Mouse (Mus musculus): ENCODE results near the gene Gm12248. TPM values are rescaled to one million over a fixed set of nuclear protein-coding genes. Genes with fewer than 3 reads are reported as not detected.

Gene Gm12248
- total and polyA plus RNA-seq, 3 experiments = not detected

GRCm38 (mm10) chr11:58081716-58082115, 11.2 kb downstream of the Gm12248 start:
- Histone ChIP-seq H3K9ac (ENCODE audit: insufficient read depth, low read depth) (no peak overlapping the region), H3K4me1 (ENCODE audit: control insufficient read depth in 1 of 2, insufficient read depth in 2 of 2) (peaks cover 0 to 16% of the 10 kb centered on the region in 2 experiments; a peak in 2 of 4 replicates), H3K36me3 (replicated peaks in 1 of 2; ENCODE audit: control insufficient read depth in 1 of 2, insufficient read depth in 1 of 2, low read length in 1 of 2) (no peaks in the 10 kb centered on the region), H3K27ac (ENCODE audit: insufficient read depth, low read depth) (no peak overlapping the region), H3K4me3 (replicated peaks in 1 of 3; ENCODE audit: low read depth in 2 of 3, low read length in 2 of 3, poor library complexity in 1 of 3) (no peak overlapping the region), H3K9me3 (replicated peaks; ENCODE audit: low read length) (peaks cover 9% of the 10 kb centered on the region), H3K79me2 (replicated peaks; ENCODE audit: control insufficient read depth, extremely low read depth, insufficient read depth, poor library complexity, severe bottlenecking) (no peaks in the 10 kb centered on the region), H3K27me3 (replicated peaks) (no peaks in the 10 kb centered on the region), H3K4me2 (ENCODE audit: insufficient read depth, low read depth, poor library complexity, severe bottlenecking) (no peak overlapping the region)
- in situ Hi-C loops (cut with MboI; ENCODE audit: low pct_ligation_motif_present, low pct_unique_long_range_greater_than_20kb, low sequenced_read_pairs) (loop anchor here (10.0 kb wide), 1 partner anchor 277 kb away; the partner anchor contains the start of gene Sap30l), dilution Hi-C loops (cut with MboI; ENCODE audit: extremely low pct_ligation_motif_present, extremely low pct_unique_long_range_greater_than_20kb, low sequenced_read_pairs) (no loop called here)
- no peak for DNase-seq (ENCODE audit: extremely low read depth)
- TF ChIP-seq MAFK (IDR thresholded peaks at IDR 0.05; ENCODE audit: insufficient replicate concordance, low read length) = no peak
- peak; percentile 43 for TF ChIP-seq ETS1 (conservative IDR thresholded peaks at IDR 0.05; ENCODE audit: low read depth, low read length)

- Histone ChIP-seq H3K9me3 (replicated peaks; ENCODE audit: low read length) (peaks cover 12% of the 10 kb centered on the region), H3K4me1 (ENCODE audit: control insufficient read depth in 1 of 2, insufficient read depth in 2 of 2) (peaks cover 0 to 7% of the 10 kb centered on the region in 2 experiments; a peak in 1 of 4 replicates), H3K4me3 (replicated peaks in 1 of 3; ENCODE audit: low read depth in 2 of 3, low read length in 2 of 3, poor library complexity in 1 of 3) (no peak overlapping the region), H3K36me3 (replicated peaks in 1 of 2; ENCODE audit: control insufficient read depth in 1 of 2, insufficient read depth in 1 of 2, low read length in 1 of 2) (no peaks in the 10 kb centered on the region), H3K27me3 (replicated peaks) (no peaks in the 10 kb centered on the region), H3K9ac (ENCODE audit: insufficient read depth, low read depth) (no peak overlapping the region), H3K4me2 (ENCODE audit: insufficient read depth, low read depth, poor library complexity, severe bottlenecking) (no peak overlapping the region), H3K27ac (ENCODE audit: insufficient read depth, low read depth) (no peak overlapping the region), H3K79me2 (replicated peaks; ENCODE audit: control insufficient read depth, extremely low read depth, insufficient read depth, poor library complexity, severe bottlenecking) (no peaks in the 10 kb centered on the region)
- no peak for TF ChIP-seq SMC3 (IDR thresholded peaks at IDR 0.05; ENCODE audit: low read depth, low read length)
- no peak for TF ChIP-seq RAD21 (IDR thresholded peaks at IDR 0.05; ENCODE audit: low read depth, low read length)
- TF ChIP-seq ETS1 (conservative IDR thresholded peaks at IDR 0.05; ENCODE audit: low read depth, low read length) = no peak
- no peak for TF ChIP-seq POLR2AphosphoS2 (IDR thresholded peaks at IDR 0.05; ENCODE audit: low read depth, low read length)
- TF ChIP-seq CHD1 (IDR thresholded peaks at IDR 0.05; ENCODE audit: low read depth, low read length) = no peak
- TF ChIP-seq TBP (conservative IDR thresholded peaks at IDR 0.05; ENCODE audit: low read depth, low read length) = no peak
- TF ChIP-seq EP300 (IDR thresholded peaks at IDR 0.05; ENCODE audit: low read length) = no peak
- no peak for TF ChIP-seq ELF1 (IDR thresholded peaks at IDR 0.05; ENCODE audit: low read depth, low read length)
- TF ChIP-seq MAX (IDR thresholded peaks at IDR 0.05; ENCODE audit: low read length) = no peak
- TF ChIP-seq CHD2 (IDR thresholded peaks at IDR 0.05; ENCODE audit: low read length) = no peak
- TF ChIP-seq JUND (conservative IDR thresholded peaks at IDR 0.05; ENCODE audit: low read depth, low read length) = no peak
- TF ChIP-seq ZMIZ1 (IDR thresholded peaks at IDR 0.05; ENCODE audit: low read depth, low read length) = no peak
- no peak for TF ChIP-seq NRF1 (IDR thresholded peaks at IDR 0.05; ENCODE audit: low read depth, low read length)
- TF ChIP-seq JUN (IDR thresholded peaks at IDR 0.05; ENCODE audit: insufficient read depth, low read depth, low read length) = no peak
- no peak for DNase-seq (ENCODE audit: extremely low read depth)
- in situ Hi-C loops (cut with MboI; ENCODE audit: low pct_ligation_motif_present, low pct_unique_long_range_greater_than_20kb, low sequenced_read_pairs) = no loop called here
- dilution Hi-C loops (cut with MboI; ENCODE audit: extremely low pct_ligation_motif_present, extremely low pct_unique_long_range_greater_than_20kb, low sequenced_read_pairs) = no loop called here
Observed at GRCm38 (mm10) chr11:58077270-58077669, 15.7 kb downstream of the Gm12248 start.

Data from CH12.LX (cell line).